Mouse (Mus musculus) lung, adult 2 months (tissue): ENCODE measurements around the gene Ssu2. TPM values are rescaled to one million over a fixed set of nuclear protein-coding genes. Genes with fewer than 3 reads are reported as not detected.

ENCODE experiments used
- DNase-seq: peaks from one replicate; pipeline ENCODE4 v3.0.0; 2022
- H3K4me1 ChIP-seq: fragments of 200-500 bp; 2 replicates; pipeline ENCODE4 v1.6.1; 2011; ENCODE audit warnings: low read length; ENCODE audit not compliant: control insufficient read depth, insufficient read depth
- H3K4me3 ChIP-seq: fragments of 200-500 bp; replicated peaks from 2 replicates; pipeline ENCODE3; 2011; ENCODE audit warnings: low read depth, mild to moderate bottlenecking, control low read depth, low read length; ENCODE audit errors: extremely low read depth
- CTCF ChIP-seq: fragments of 200-500 bp; IDR thresholded peaks from 2 replicates; pipeline ENCODE4 v1.5.1; 2011; ENCODE audit warnings: mild to moderate bottlenecking, low read length, control low read depth; ENCODE audit not compliant: insufficient read depth
- POLR2A ChIP-seq: fragments of 200-500 bp; IDR thresholded peaks from 2 replicates; pipeline ENCODE4 v1.6.1; 2011; ENCODE audit warnings: low read depth, mild to moderate bottlenecking, control low read depth, low read length, borderline replicate concordance; ENCODE audit errors: extremely low read depth
- WGBS: fragments of 180-500 bp; shearing (Covaris S2); methylation state at CpG from one replicate; pipeline ENCODE4 v1.1.7; 2018; 5-methylcytosine and 5-hydroxymethylcytosine counted together
- polyA plus RNA-seq: library from polyadenylated mRNA; depleted of rRNA; stranded (reverse); fragments of >200 nt; gene quantifications from 2 replicates; pipeline ENCODE4 v1.2.3, GENCODE M21; 2012; rRNA removed

The Ssu2 gene
- polyA plus RNA-seq, 1 experiment, result 1.3 TPM

GRCm38 (mm10) chr6:112320679-112321078, 67.1 kb downstream of the Ssu2 start:
- DNase-seq, result no peak
- H3K4me1 ChIP-seq, result no peaks in the 10 kb centered on the region
- 63% methylated on average over 5 of the region's 5 CpGs for WGBS

DNA sequence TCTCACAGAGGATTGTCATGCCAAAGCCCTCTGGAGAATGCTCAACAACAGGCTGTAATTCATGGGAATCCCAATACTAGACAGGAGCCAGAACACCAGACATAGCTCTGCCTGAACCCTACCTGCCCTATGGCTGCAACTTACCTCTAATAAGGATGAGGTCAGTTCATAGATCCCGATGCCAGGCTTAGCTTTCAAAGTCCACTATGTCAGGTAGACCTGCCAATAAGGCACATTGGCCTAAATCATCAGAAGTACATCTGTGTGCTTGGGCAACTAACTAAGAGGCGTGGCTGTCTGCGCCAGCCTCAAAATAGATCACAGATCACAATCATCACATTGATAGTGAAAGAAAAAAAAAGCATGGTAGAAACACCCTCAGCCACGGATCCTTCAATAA, 68.4 kb downstream of the Ssu2 start:
- WGBS, result 87% methylated on average over 4 of the region's 4 CpGs
- no peak for DNase-seq
- H3K4me1 ChIP-seq, result no peaks in the 10 kb centered on the region
- H3K4me3 ChIP-seq, result no peak overlapping the region
- no peak for TF ChIP-seq POLR2A
- TF ChIP-seq CTCF, result no peak

More at GRCm38 (mm10) chr6:112320679-112321078, 67.1 kb downstream of the Ssu2 start:
- H3K4me3 ChIP-seq, result no peak overlapping the region
- no peak for TF ChIP-seq POLR2A
- TF ChIP-seq CTCF, result no peak

GRCm38 (mm10) chr6:112311385-112311784, 76.4 kb downstream of the Ssu2 start:
- DNase-seq, result no peak
- 36% methylated on average over 4 of the region's 4 CpGs for WGBS
- no peak for TF ChIP-seq CTCF
- no peak for TF ChIP-seq POLR2A
- Histone ChIP-seq H3K4me1 (no peaks in the 10 kb centered on the region), H3K4me3 (no peak overlapping the region)

- no peak for TF ChIP-seq POLR2A
- TF ChIP-seq CTCF, result no peak
- WGBS, result 76% methylated on average over 6 of the region's 6 CpGs
- H3K4me3 ChIP-seq, result no peak overlapping the region
- H3K4me1 ChIP-seq, result 0 out of 2 replicates have a peak, but pooled peaks cover 2% of the 10 kb centered on the region
- no peak for DNase-seq
Measured at GRCm38 (mm10) chr6:112309330-112309938, 78.4 kb downstream of the Ssu2 start.

Other genes starting within 250 kb of the Ssu2 start
- gene Lmcd1, start 114.3 kb downstream of the Ssu2 start, polyA plus RNA-seq, result 11.9 and 13.6 TPM in 2 replicates
- gene Cav3, start 71.5 kb upstream of the Ssu2 start, polyA plus RNA-seq, result 5.0 and 19.7 TPM in 2 replicates
- gene Oxtr, start 101.9 kb upstream of the Ssu2 start, polyA plus RNA-seq, result 0.17 and 0.18 TPM in 2 replicates